Mouse (Mus musculus): ENCODE measurements around the gene Htr6. TPM values are rescaled to one million over a fixed set of nuclear protein-coding genes. Genes with fewer than 3 reads are reported as not detected.

The Htr6 gene
- not detected for total RNA-seq (2021)
- long read RNA-seq, experiment 1 = 0 reads
- long read RNA-seq, experiment 2 = 0 reads

DNA sequence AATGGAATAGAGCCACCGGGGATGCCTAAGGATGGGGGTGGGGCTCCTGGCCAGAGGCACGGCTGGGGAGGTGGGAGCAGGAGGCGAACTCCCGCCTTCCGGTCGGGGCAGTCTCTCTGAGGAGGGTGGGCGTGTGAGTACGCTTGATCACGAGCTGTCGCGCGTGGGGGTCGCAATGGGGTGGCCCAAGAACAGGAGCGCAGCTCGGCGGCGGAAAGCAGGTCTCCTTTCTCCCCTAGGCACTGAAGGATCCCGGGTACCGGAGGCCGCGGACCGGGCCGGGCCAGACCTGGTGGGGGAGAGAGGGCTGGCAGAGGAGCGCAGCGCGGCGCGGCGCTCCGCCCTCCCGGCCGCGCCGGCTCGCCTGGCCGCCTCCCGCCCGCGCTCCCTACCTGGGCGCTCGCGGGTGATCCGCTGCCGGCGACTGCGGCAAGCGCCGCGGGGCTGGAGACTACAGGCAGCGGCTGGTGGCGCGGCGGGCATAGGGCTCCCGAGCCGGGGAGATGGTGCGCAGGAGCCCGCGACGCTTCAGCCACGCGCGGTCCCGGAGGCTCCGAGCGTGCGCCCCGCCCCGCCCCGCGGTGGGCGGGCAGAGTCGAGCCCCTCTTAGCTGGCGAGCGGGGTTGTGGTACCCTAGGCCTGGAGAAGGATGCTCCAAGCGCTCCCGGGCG lies at the start of gene Htr6:
Htr6 (minus strand) TSS at position 530 of the 671 bp plus-strand sequence.
- no peak for DNase-seq (ENCODE audit: low spot score in 2 of 2)

DNA sequence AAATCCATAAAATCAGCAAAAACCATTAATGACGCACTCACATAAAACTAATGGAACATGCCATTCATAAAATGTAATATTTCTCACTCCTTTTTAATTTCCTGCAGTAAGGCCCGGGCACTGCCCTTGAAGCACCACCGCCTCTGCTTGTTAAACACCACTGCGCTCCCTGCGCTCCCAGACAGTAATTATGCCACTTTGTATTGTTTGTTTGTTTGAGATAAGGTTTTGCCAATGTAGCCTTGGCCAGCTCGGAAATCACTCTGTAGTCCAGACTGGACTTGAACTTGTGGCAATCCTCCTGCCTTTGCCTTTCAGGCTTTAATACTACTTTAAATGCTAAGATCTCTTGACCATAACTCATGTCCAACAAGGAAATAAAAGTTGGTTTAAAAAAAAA lies 49.6 kb upstream of the Htr6 start:
- DNase-seq (ENCODE audit: low spot score in 2 of 2) = no peak

DNA sequence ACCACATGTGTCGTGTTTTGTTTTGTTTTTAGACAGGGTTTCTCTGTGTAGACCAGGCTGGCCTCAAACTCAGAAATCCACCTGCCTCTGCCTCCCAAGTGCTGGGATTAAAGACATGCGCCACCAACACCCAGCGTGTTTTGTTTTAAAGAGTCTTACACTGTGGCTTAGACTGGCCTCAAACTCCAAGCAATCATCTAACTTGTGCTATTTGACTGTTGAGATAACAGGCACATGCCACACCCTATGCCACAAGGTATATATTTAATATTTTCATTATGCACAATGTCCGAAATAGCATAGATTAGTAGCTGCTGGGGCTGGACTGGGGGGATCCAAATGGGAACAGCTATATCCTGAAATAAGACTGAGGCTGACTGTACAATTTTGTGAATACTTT lies 47.2 kb upstream of the Htr6 start:
- no peak for DNase-seq (ENCODE audit: low spot score in 2 of 2)

DNA sequence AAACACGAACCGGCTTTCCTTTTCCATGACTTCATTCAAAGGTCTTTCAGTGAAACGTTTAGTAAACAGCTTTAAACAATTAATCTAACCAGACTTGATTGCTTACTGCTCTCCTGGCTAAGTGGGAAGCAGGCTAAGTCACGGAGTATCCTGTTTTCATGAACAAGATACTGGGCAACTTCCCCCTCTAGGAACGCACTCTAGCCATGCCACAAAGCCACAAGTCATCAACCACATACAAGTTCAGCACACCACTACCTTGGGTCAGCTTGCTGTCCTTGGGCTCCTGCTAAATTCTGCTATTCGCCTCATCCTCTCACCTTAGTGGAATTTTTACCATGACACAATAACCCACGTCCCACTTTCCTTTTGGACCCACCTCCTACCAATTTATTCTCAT lies 45.6 kb upstream of the Htr6 start:
- no peak for DNase-seq (ENCODE audit: low spot score in 2 of 2)

DNA sequence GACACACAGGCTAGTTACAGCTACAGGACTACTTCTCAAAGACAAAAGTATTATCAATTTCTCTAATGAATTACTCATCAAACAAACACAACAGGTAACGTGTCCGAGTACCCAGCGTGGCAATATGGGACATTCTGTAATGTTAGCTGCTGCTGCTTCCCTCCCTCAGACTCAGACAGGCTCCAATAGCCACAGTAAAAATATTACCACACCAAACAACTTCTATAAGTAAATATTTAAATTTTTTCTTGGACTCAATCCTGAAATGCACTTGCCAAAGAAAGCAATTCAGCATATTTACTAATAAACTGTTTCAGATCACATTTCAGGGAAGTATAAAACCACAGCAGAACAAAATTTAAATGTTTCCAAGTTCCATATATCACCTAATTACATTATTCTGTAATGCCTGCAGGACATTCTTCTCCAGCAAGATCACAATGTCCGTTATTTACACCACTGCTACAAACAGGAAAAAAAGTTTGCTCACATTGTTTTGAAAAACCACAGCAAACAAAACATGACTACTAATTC lies 45.0 kb upstream of the Htr6 start:
- no peak for DNase-seq (ENCODE audit: low spot score in 2 of 2)

DNA sequence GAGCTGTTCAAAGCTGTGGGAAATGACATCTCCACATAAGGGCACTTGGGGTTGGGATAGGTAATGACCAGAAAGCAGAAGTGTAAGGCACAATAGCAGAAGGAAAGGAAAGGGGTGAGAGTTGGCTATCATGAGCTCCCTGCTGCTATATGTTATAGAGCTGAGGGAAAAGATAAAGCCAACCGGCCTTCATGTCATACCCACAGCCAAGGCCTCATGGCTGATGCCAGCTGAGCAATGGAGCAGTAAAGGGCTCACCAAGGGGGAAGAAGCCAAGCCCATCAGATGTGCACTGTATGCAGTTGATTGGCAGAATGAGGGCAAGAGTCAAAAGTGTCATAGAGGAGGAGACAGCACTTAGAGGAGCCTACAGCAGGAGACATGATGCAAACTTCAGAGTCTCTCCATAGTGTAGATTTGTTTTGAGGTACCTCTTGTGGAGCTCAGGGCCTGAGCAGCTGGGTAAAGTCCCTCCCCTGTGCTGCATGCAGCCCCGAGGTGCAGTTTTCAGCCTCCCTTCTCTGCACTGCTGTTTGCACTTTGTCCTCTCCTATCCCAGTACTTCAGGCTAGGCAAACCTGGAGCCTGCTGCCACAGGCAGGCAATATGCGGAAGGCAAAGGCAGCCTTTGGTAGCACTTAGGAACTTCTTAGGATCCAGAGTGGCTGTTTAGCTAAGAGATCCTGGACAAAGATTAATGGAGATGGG lies 41.1 kb upstream of the Htr6 start:
- no peak for DNase-seq (ENCODE audit: low spot score in 2 of 2)

DNA sequence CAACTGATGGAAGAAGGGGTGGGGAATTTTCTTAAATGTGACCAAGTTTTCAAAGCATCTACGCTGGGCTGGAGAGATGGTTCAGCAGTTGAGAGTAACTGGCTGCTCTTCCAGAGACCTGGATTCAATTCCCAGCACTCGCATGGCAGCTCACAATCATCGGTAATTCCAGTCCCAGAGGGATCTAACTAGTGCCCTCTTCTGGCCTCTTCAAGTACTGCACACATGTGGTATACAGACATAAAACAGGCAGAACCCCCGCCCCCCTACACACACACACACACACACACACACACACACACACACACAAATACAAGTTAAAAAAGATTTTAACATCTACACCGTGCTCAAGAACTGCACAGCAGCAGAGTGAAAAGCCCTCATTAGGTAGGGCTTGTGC lies 40.4 kb upstream of the Htr6 start:
- DNase-seq (ENCODE audit: low spot score in 2 of 2) = no peak

DNA sequence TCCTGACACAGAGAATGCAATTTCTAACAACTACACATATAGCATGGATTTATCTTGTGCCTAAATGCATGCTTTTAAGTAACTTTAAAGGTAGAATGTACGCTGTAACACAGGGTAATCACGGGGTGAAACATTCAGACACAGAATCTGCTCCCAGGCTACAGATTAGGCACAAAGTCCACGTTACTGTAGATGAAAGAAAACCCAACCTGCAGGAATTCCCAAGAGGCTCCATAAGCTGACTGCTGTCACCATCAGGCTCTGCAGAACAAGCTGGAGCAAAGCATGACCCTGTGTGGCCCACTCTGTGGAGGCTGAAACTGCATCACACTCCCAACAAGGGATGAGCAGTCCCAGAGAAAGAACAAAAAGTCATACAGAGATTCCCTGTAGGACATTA lies 37.1 kb upstream of the Htr6 start:
- DNase-seq (ENCODE audit: low spot score in 2 of 2) = no peak

DNA sequence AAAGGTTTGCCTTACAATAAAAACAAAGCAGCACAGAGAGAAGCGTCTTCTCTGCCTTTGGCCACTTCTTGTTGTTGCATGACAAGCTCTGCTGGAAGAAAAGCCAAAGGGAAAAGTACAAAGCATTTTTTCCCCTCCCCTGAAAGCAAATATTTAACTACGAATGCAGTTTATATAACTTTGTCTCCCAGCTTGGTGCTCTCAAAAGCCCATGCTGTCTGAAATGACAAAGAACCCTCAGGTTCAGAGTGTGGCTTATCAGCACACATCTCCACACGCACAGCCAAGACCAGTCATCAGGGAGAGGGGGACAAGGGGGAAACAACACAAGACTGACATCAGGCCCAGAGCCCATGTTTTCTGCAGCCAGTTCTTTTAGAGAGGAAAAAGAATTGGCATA lies 36.1 kb upstream of the Htr6 start:
- no peak for DNase-seq (ENCODE audit: low spot score in 2 of 2)

DNA sequence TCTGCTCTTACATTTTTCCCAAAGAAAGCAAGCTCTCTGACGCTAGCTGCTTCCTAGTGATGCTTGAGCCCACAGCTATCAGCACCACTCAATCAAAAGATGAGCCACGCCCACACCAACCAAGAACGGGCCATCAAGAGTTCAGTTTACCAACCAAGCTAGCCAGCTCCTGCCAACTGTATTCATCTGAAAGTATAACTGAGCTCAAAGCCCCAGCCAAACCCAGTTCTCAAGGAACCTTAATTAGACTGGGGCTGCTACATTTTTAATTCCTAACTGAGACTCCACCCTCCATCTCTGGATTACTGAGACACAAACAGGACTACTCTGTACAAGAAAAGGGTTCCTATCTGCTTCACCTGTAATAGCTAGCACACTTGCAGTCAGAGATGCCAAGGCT lies 35.5 kb upstream of the Htr6 start:
- no peak for DNase-seq (ENCODE audit: low spot score in 2 of 2)

DNA sequence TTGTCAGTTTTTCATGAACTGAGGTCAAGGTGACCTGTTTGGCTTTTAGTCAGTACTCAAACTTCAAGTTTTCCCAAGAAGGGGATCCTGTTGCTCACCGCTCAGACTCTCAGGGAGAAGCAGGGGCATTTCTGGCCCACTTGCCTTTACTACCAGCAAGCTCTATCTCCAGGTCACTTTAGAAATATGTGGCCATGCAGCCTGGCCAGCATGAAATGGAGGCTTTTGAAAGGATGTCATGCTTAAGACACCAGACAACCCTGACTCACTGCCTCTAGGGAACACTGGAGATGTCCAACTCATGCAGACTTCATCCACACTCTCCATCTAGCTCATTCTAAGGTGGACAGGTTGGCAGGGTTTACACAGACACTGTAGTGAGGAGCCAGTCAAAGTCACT lies 30.1 kb upstream of the Htr6 start:
- DNase-seq (ENCODE audit: low spot score in 2 of 2) = no peak

DNA sequence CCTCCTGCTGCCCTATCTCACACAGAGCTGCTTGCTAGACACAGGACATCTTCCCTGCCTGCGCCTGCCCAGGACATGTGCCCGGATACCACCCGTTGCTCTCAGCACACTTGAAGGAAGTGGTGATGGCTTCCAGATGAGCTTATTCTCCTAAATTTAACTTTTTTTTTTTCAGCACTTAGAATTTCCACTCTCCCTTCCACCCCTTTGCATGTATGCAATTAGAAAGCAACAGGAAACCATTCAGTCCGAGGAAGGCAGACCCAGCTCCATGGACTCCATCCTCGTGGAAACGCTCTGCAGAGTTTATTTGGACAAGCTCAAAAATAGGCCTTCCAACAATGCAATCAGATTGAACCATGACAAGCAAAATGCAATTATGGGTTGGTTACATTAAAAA lies 26.2 kb upstream of the Htr6 start:
- DNase-seq (ENCODE audit: low spot score in 2 of 2) = no peak

DNA sequence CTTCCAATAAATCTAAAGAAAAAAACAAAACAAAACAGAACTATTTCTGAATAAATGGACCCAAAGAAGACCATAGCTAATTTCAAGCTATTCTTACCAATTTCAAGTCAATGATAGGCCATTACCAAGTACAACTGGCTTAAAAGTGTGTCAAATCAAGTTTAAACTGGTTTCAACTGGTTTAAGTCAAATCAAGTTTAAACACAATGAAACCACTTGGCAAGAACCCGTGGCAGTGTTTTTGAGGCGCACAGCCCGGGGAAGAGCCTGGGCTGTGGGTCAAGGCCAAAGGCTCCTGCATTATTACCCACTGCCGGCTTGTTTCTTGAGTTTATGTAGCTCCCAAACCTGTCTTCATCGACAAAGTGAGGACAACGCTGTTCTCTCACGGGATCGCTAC lies 25.0 kb upstream of the Htr6 start:
- DNase-seq (ENCODE audit: low spot score in 2 of 2) = no peak

DNA sequence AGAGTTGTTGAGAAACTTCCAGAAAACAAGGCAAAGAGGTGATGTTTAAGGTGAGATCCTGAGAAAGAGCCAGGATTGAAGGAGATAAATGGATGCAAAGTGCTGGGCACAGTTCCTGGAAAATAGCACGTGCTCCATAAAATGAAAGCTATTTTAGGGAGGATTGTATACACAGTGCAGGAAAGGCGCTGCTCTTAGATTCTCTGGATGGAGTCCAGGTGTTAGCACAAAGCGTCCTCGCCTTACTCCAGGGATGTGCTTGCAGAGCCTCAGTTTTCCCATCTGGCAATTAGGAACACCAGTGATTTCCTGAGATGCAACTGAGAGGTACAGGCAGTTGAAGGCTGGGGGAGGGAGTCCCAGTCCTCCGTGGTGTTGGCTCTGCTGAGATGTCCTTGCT lies 20.8 kb upstream of the Htr6 start:
- DNase-seq (ENCODE audit: low spot score in 2 of 2) = peak in 1 of 2 experiments; percentile 5

DNA sequence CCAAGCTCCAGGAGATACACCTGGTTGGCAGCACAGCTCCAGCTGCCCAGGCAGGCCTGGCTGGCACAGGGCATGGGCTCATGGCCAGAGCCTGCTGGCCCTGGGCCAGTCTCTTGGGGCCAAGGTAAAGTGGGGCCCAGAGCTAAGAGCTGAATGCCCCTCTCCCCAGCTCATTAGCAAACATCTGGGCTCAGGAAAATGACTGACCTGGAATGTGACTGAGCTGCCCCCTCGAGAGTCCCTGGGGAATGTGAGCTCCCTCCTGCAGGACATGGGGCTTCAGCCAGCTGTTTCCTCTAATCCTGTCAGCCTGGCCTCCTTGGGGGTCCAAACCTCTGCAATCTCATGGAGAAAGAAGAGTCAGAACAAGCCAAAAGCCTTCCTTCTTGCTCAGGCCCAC lies 20.0 kb upstream of the Htr6 start:
- peak in 1 of 2 experiments; percentile 10 for DNase-seq (ENCODE audit: low spot score in 2 of 2)

DNA sequence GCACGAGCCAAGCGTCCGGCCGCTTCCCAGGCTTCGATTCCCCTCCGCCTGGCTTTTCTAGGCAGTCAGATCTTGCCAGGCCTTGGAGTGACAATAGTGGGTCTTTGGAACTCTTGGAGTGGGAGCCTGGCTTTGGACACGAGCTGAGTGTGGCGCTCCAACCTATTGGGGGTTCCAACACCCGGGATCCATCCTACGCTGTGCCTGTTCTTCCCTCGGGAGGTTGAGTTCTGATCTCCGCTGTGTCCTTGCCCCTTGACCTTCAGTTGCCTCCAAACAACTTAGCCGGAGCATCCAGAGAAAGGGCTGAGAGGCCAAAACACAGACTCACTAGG lies 17.8 kb upstream of the Htr6 start:
- DNase-seq (ENCODE audit: low spot score in 2 of 2) = no peak

DNA sequence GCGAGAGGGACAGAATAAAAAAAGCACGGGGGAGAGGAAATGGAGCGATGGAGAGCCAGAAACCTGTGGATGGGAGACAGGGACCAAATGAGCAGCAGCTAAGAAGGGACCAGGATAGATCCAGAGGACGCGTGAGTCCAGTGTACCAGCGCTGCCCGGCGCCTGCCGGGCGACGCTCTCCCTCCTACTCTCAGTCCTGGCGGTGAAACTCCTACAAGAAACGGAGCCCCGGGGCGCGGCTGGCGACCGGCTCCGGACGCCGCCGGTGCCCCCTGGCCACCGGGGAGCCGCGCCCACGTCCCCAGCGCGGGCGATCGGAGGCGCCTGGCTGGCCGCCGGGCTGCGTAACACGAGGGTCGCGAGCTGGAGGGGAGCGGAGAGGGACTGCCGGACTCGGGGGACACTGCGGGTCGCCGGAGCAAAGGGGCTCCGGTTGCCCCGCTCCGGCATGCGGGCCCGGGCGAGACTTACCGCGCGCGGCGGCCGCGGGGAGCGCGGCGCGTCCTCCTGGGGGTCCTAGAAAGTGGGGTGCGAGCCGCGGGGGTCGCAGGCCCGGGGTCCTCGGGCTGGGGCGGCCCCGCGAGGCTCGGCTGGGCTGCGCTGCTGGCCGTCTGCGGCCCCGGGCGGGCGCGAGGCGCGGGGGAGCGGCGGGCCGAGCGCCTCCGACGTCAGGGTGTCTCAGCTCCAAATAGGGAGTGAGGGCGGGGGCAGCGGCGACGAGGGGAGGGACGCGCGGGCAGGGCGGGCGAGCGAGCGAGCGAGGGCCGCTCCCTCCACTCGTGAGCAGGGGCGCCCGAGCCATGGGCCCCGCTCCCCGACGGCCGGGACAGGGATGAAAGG lies 17.2 kb upstream of the Htr6 start, which contains the start of gene Nbl1:
Nbl1 (minus strand) TSS at position 638 of the 840 bp plus-strand sequence.
- DNase-seq (ENCODE audit: low spot score in 2 of 2) = peak; percentile 71 to 76

DNA sequence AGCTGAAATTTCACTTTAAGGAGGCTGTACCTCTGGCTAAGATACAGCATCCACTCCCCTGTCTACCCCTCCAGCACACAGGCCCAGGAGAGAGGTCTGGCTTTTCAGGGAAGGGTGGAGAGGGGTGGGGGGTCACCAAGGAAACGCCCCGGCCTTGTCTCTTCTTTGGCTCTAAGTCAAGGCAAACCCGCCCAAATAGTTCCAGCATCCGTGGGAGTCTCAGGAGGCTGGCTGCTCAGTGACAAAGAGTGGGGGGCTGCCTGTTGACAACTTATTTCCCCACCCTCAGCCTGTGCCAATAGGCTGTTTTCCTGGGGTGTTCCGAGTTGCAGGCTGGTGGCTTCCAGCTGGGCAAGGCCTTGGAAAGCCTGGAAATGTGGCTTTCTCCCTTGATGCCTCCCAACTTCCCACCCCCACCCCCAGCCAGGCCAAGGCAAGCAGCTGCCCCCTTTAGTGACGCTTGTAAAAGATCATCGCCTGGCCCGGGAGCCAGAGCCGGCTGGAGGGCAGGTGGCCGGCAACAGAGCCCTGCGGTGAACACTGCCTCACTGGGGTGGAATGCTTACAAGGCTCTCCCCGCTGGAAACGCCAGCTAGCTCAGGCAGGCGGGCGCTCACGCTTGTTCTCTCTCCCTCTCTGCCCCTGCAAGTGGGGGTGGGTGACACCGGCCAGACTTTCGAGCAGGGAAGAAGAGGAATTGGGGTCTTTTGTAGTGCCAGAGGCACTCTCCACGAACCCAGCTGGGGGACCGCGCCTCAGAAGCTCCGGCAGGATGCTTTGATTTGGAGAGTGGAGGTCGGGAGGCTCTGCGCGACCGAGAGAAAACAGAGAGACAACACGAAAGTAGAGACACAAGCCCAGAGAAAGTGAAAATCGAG lies 16.3 kb upstream of the Htr6 start:
- DNase-seq (ENCODE audit: low spot score in 2 of 2) = peak; percentile 52 to 71

DNA sequence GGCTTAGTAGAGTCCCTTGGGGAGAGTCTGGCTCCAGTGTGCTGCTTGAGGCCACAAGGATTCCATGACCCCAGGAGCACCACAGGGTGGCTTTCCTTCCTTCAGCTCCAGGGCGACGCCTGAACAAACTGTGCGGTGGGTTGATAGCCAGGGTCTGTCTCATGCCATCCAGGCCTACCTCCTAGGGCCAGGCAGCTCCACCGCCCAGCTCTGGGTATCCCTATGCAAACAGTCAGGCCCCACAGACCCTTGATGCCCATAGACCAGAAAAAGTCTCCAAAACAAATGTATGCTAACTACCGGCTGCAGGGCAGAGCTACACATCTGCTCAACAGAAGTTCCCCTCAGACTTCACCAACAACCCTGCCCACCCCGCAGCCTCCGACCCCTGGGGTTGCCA lies 15.7 kb upstream of the Htr6 start:
- peak in 1 of 2 experiments; percentile 21 for DNase-seq (ENCODE audit: low spot score in 2 of 2)

DNA sequence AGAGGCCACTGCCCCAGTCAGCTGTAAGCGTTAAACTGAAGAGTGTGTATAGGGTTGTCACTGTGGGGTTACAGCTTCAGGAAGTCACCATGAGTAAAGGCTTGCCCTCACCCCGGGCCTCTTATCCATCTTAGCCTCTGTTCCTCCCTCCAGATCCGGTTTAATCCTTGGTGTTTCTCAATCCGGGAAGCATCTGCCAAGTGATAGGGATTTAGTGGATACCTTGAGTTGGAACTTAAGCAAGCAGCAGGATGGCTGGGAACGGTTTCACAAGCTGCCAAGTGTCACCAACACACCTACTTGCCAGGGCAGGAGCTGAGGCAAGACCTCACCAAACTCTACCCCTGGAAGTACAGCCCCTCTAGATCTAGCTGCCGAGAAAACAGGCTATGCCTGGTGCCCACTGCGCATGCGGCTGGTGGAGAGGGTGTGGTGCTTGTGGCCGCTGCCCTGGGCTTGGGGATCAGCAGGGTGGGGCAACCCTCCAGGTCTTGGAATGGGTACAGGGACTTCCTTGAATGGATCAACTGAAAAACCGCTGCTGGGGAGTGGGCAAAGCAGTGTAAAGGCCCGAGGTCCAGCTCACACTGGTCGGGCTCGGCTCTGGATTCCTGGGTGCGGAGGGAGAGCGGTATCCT lies 15.1 kb upstream of the Htr6 start:
- DNase-seq (ENCODE audit: low spot score in 2 of 2) = peak in 1 of 2 experiments; percentile 30
